Mouse (Mus musculus): ENCODE measurements around the gene Lamc1. TPM values are rescaled to one million over a fixed set of nuclear protein-coding genes. Genes with fewer than 3 reads are reported as not detected.

Gene Lamc1
- total RNA-seq, 1 experiment from 2014 or later, result 3.6 TPM

- ATAC-seq (replicated peaks; ENCODE audit: low read depth, poor library complexity, severe bottlenecking), result no peak
These were observed 122.4 kb downstream of the Lamc1 start for GRCm38 (mm10) chr1:153210198-153210597.

DNA sequence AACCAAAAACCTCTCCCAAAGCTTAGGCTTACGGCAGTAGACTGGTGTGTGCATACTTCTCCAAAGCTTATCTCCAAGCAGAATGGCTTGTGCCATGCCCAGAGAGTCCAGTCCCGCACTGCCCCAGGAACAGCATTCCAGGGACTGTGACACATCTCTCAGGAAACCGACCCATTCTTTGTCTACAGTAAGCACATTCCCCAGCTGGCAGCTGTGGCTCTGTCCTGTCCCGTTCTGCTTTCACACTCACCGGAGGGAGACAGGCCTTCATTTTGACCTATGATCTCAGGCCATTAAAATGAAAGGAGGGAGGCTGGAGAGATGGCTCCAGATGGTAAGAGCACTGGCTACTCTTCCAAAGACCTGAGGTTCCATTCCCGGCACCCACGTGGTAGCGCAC lies 130.4 kb downstream of the Lamc1 start:
- no peak for ATAC-seq (replicated peaks; ENCODE audit: low read depth, poor library complexity, severe bottlenecking)

DNA sequence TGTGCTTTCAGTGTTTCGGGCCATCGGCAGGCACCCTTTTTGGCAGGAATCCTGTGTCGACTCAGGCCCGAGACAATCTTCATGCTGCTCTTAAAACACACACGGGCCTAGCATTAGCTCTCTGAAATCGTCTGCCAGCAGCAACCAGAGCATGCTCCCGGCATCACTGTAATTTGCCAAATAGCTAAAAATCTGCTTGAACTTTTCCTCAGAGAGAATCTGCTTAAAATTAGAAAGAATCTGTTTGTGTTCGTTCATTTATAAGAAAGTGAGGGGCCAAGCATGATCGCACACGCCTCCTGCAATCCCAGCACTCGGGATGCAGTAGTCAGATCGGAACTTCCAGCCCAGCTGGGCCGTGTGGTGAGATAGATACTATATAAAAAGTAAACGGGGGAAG lies 131.1 kb downstream of the Lamc1 start:
- ATAC-seq (replicated peaks; ENCODE audit: low read depth, poor library complexity, severe bottlenecking), result no peak

DNA sequence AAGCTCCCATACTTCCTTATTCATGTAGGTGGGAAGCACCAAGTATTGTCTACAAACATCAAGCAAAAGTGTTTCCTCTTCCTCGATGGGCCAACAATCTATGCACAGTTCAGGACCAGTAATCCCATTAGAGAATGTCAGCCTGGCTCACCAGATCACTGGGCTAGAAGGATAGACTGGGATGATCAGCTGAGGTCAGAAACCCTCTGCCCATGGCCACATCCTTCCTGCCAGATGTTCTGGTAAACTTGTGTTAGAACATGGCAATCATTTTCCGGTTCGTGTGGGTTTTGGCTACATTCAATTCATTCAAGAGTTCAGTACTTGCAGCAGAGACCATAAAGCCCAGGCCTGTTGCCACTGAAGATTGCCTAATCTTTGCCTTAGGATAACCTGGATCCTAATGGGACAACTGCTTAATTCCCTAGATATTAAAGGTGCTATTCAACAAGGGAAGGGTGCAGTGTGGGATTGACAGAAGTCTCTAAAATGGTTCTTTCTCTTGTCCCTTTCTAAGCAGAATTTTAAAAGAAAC lies 135.2 kb downstream of the Lamc1 start:
- ATAC-seq (replicated peaks; ENCODE audit: low read depth, poor library complexity, severe bottlenecking), result peak; percentile 99

- ATAC-seq (replicated peaks; ENCODE audit: low read depth, poor library complexity, severe bottlenecking), result no peak
These were observed 139.6 kb downstream of the Lamc1 start for GRCm38 (mm10) chr1:153192945-153193344.

DNA sequence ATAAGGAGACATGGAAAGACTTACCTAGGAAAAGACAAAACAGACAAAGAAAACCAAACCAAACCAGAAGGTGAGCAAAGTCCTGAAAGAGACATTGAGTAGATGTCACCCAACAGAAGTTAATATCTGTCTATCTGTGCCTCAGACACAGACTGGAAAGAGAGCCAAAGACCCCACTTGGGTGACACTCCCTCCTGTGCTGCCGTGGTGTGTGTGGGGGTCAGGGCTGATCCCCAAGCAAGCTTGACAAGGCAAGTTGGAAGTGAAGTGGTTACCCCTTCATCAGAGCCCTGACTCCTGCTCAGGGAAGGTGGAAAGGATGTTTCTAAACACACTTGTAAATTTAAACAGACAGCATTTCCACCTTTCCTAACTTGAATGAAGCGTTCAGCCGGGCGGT lies 140.2 kb downstream of the Lamc1 start:
- ATAC-seq (replicated peaks; ENCODE audit: low read depth, poor library complexity, severe bottlenecking), result no peak

GRCm38 (mm10) chr1:153191943-153192329 lies 140.7 kb downstream of the Lamc1 start:
- no peak for ATAC-seq (replicated peaks; ENCODE audit: low read depth, poor library complexity, severe bottlenecking)

- no peak for ATAC-seq (replicated peaks; ENCODE audit: low read depth, poor library complexity, severe bottlenecking)
These were observed 141.2 kb downstream of the Lamc1 start for GRCm38 (mm10) chr1:153191237-153191942.

GRCm38 (mm10) chr1:153188081-153188480 lies 144.5 kb downstream of the Lamc1 start:
- ATAC-seq (replicated peaks; ENCODE audit: low read depth, poor library complexity, severe bottlenecking), result no peak

DNA sequence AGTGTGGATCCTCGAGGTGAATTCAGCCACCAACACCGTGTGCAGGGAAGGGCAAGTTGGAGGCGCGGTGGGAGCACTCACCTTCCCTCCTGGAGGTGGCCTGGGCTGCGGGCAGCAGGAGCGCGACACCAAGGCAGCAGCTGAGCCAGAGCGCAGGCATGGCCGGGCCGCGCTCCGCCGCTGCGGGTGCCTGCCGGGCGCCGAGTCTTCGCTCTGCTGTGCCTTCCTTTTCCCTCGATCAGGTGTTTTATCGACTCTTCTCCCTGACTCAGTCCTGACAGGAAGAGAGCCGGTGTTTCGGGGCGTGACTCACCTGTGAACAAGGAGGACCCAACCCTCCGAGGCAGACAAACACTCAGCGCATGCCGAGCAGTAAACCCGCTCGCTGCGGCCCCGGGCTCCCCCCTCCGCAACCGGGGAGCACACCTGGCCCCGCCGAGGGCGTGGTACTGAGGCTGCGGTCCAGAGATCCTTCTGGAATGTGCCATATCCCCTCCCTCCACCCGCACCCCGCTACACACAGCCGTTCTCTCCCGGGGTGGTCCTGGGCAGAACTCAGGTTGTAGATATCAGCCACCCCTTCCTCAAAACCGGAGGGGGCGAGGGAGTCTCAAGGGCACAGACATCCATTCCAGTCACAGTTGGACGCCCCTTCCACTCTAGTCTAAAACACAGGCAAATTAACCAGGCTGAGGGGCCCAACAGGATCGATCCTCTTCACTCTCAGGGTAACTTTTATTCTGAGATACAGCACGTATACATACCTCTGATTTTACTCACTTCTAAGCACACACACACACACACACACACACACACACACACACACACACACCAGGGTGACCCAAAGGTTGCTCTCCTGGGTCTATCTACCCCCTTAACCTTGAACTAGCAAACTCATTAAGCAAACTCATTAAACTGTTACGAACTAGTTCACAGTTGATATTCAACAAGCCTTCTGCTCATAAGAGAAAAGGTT lies 146.5 kb downstream of the Lamc1 start, which contains the start of gene Lamc2:
Gene Lamc2, minus strand, starts transcription at position 620 of the 976 bp plus-strand sequence.
- ATAC-seq (replicated peaks; ENCODE audit: low read depth, poor library complexity, severe bottlenecking), result peak; percentile 45; the same call in 1 of the 2 replicates

GRCm38 (mm10) chr1:153180586-153181289 lies 151.8 kb downstream of the Lamc1 start:
- ATAC-seq (replicated peaks; ENCODE audit: low read depth, poor library complexity, severe bottlenecking), result no peak

- no peak for ATAC-seq (replicated peaks; ENCODE audit: low read depth, poor library complexity, severe bottlenecking)
These were observed 152.4 kb downstream of the Lamc1 start for GRCm38 (mm10) chr1:153180160-153180559.

- no peak for ATAC-seq (replicated peaks; ENCODE audit: low read depth, poor library complexity, severe bottlenecking)
These were observed 157.8 kb downstream of the Lamc1 start for GRCm38 (mm10) chr1:153174801-153175200.

DNA sequence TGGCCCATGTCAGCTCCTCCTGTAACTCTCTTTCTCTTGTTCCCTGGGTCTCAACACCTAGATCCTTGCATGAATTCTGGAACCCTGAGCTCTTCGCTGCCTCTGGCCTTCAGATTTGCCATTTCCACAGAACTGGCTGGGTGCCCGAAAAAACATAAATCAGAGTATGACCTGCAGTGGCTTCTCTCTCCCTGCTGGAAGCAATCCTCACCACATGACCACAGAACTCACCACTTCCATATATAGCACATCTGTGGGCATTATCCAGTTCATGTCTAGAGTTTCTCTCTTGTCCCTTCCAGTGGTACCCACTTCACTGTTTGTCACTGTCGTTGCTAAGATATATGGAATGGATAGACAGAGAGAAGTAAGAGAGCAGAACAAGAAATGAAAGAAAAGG lies 159.3 kb downstream of the Lamc1 start:
- ATAC-seq (replicated peaks; ENCODE audit: low read depth, poor library complexity, severe bottlenecking), result peak; percentile 50; the same call in 1 of the 2 replicates

DNA sequence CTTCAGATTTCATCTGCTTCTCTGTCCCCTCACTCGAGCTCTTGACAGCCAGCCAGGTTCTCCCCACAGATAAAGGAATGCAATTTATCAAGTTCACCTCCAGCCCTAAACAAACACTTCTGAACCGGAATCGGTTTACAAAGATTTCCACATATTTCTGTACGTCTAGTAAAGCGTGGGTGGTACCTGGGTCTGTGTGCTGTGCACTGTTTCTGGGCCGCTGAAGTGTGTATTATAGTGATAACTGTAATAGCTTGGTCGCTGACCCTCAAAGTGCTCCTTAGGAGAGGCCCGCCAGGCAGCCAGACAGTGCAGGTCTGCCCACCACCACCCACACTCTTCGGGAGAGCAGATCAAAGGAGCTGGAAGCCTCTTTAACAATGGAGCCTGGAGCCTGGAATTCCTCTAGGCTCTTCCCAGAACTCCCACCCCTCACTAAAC lies 160.3 kb downstream of the Lamc1 start:
- no peak for ATAC-seq (replicated peaks; ENCODE audit: low read depth, poor library complexity, severe bottlenecking)

DNA sequence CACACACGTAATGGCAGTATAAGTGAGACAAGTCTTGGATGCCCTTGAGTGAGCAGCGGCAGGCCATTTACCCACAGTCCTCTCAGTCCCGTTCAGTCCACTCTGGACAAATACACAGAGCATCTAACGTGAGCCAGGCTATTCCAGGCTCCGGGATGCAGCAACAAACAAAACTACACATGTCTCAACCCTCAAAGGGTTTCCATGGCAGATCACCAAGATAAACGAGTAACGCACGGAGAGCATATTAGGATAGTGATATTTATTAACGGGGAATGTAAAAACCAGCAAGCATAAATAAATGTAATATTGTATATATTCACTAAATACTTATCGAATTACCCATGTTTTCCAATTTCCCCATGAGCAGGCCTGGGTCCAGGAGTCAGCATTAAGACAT lies 161.6 kb downstream of the Lamc1 start:
- ATAC-seq (replicated peaks; ENCODE audit: low read depth, poor library complexity, severe bottlenecking), result no peak
